Mouse (Mus musculus) thymus, postnatal 25 days (tissue): Measurements from ENCODE around the gene Zfp566.
"Not testable (repeated sequence)": the region's sequence is repeated elsewhere in the genome, so short reads cannot be mapped to it uniquely, and the experiment has no call there.

ENCODE experiments used
- DNase-seq: peaks from one replicate; pipeline ENCODE4 v3.0.0; 2022

Gene Zfp566

GRCm38 (mm10) chr7:30090092-30090969 is at the start of gene Zfp566, which contains the start of gene Gm26920:
Gene Zfp566 (minus strand): TSS chr7:30090527.
Gene Gm26920 (minus strand): TSS chr7:30090410.
- peak; percentile 95 for DNase-seq

DNA sequence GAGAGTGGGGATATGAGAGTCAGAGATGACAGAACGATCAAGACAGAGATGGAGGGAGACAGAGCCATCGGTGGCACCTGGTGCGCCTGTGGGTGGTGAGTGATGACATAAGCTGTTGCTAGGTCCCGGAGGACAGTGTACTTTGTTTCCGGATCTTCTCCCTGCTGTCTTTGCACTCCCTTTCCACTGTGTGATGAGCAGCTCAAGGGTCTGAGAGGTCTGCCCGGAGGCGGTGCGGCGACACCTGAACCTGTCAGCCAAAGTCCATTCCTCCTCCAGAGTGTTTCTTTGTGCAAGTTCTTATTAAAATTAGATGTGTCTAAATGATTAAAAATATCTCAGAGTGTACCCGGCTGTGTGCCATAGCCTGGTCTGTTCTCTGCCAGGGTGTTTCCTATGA is 46.5 kb upstream of the Zfp566 start:
- DNase-seq: no peak

DNA sequence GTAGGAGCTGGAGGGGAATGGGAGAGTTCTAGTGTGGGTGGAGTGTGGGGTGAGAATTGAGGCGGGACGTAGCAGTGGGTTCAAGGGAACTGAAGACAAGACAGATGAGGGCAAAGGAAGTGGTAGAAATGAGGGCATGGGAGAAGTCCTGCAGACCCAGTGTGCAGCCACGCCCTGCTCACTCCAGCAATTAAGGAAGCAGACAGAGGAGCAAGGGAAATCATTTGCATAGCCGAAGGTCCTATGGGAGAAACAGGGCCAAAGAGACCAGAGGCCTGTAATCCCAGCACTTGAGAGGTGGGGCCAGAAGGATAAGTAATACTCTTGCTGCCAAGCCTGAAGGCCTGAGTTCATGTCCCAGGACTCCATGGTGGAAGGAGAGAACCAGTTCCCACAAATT is 42.1 kb upstream of the Zfp566 start:
- no peak for DNase-seq

DNA sequence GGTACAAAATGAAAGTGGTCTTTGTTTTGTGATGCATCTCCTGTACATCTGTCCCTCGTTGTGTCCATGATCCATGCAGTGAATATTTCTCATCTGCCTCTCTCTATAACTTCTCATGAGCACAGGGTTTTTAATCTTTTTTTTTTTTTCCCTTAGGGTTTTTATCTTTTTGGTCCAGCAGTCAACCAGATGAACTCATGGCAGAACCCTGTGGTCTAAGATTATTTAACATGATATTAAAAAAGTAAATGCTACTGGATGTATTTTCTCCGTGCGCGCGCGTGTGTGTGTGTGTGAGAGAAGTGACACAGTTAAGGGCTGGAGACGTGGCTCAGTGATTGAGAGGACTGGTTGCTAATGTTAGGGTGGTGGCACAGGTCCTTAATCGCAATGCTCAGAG is 39.6 kb upstream of the Zfp566 start:
- no peak for DNase-seq

DNA sequence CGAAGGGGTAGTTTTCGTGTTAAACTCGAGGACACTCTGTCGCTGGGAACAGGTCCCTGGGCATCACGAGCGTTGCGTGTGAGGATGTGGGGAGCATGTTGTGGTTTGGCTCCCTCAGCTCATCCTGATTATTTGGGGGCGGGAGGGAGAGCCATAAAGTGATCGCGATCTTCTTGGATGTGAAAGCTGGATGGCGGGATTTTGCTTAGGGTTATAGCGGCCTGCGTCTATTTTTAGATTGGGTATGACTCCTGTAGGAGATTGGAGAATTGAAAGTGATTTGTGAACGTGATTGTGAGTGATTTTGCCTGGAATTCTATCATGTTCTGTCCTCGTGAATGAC is 31.8 kb upstream of the Zfp566 start:
- DNase-seq: no peak

- DNase-seq: peak; percentile 93
These were observed 31.2 kb upstream of the Zfp566 start, which contains the start of gene Zfp382 for GRCm38 (mm10) chr7:30121308-30122187. Gene Zfp382 (plus strand): TSS chr7:30121942.

- DNase-seq: not testable (repeated sequence)
These were observed 27.6 kb upstream of the Zfp566 start for GRCm38 (mm10) chr7:30117935-30118334.

DNA sequence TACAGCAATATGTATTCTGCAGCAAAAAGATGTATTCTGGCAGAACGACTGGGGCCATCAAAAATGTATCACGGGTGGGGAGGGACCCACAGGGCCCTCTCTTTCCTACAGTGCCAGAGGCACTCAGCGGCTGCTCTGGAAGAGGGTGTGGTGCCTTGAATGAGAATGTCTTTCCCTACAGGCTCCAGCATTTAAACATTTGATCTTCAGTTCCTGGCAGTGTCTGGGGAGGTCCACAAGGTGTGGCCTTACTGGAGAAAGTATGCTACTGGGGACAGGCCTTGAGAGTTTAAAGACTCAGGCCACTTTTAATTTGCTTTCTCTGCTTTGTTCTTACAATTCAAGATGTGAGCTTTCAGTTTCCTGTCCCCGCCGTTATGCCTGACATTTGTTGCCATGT is 25.7 kb upstream of the Zfp566 start:
- DNase-seq: no peak

GRCm38 (mm10) chr7:30099297-30099696 is 9.0 kb upstream of the Zfp566 start:
- peak; percentile 77 for DNase-seq

DNA sequence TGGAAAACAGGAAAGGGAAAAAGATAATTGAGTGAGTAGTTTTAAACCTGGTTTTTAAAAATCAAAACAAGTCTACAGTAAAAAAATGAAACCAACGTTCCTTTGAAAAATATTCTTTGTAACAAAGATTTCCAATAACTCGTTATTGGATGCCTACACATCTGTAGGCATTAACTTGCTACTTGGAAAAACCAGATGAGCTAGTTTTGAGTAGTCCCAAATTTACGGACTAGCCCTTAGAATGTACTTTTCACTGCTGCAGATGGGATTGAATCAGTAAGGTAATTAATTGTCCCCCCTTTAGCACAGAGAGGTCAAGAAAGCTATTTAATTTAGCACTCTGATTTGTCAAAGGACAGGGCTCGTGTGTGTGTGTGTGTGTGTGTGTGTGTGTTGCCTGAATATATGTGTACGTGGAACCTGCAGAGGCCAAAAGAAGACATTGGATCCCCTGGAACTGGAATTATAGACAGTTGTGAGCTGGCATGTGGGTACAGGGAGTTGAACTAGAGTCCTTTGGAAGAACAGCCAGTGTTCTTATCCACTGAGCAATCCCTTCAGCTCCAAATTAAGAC is 5.3 kb upstream of the Zfp566 start:
- no peak for DNase-seq

DNA sequence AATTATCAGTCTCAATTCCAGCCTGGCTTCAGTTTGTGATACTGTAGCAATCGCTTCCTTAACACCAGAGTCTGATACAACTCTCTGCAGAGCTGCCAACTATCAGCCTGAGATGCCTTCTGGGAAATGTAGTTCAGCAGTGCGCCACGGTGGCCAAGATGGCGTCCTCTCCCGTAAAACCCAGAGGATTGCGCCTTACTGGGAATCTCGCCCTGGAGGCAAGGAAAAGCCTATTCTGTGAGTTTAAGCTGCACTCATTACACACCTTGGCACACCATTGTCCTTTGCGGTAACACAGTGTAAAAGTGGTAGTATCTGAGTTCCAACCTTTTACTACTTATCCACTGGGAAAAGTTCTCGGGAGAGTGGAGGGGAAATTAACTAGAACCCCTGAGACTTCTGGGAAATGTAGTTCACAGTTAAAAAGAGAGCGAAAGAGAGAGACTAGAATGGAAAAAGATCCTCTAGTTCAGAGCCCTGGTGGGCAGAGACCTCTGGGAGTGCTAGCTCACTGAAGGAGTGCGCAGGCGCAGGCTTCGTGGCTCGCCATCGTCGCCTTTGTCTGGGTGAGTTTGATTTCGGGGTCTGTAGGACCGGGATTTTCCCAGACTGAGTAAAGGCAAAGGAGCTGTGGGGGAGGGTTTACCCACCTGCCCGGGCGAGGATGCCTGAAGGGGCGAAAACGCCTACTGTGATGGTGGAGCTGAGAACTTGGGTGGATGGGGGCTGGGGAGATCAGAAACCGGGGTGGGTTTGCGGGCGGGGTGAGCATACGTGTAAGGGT is 4.5 kb upstream of the Zfp566 start, which contains the start of gene Zfp260:
TSS of gene Zfp260 (plus strand) at position 132 of the 784 bp plus-strand sequence.
- DNase-seq: peak; percentile 91

- DNase-seq: no peak
These were observed 3.6 kb upstream of the Zfp566 start for GRCm38 (mm10) chr7:30093918-30094415.

DNA sequence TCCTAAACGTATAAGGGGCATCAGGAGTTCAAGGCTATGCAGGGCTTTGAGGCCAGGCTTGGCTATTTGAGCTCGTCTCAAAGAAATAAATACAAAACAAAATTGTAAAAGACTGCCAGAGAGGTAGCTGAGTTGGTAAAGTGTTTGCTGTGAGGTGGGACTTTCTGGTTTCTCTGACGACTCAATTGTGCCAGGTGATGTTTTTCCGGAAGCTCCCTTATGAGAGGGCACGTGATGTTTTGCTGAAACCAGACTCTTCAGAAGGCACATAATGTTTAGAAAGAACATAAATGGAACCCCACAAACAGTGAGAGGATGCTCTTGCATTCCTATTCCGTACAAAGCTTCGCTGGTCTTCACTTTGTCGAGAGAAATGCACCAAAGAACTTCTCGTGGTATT is 2.3 kb upstream of the Zfp566 start:
- no peak for DNase-seq

- no peak for DNase-seq
These were observed 751 bp upstream of the Zfp566 start for GRCm38 (mm10) chr7:30090970-30091585.

DNA sequence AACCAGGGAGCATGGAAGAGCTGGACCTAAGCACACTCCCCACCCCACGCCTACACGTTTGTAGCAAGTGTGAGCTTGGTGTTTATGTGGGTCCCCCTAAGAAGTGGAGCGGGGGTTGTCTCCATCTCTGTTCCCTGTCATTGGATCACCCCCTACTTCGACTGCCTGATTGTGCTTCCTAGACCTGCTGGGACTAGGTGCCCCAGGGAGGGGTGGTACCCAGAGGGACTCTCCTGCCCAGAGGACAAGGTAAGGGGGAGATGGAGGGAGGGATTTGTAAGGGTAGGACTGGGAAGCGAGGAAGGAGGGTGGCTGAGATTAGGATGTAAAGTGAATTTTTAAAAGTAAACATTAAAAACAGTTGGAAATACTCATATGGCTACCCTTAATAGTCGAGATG is 922 bp downstream of the Zfp566 start:
- no peak for DNase-seq

GRCm38 (mm10) chr7:30086524-30086923 is 3.8 kb downstream of the Zfp566 start:
- DNase-seq: no peak

DNA sequence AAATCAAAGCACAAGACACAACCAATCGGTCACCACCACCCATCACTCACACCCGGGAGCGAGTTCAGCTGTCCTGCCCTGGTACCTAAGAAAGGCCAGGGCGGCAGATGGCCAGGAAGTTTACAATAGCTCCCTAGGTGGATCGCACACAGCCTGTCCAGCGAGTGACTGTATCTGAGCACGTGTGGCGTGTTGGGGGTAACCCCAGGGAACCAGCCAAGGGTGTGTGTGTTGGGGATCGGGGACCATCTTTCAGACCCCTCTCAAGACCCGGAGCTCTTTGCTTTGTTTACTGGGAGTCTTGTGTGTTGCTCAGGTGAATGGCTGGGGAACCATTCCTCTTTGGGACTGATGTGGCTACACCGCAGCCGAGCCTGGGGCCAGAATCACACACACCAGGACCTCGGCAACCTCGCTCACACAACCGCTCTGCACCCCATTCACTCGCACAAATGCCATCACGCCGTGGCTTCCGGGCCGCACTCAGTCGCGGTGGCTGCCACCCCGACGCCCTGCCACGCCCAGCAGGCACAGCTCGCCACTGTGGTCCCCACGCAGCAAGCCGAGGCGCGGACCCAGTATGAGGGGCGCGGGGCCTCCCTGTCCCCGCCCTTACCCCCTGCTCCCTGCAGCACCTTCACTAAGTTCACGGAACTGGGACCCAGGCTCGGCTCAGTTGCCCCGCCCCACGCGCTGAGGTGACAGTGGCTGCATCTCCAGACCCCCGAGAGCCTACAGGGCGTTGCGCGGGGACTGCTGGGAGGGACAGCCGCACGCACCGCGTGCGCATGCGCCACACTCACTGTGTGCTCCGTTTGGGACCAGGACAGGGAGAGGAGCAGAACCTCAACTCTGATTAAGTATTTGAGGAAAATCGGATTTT is 17.9 kb downstream of the Zfp566 start, which contains the start of gene Zfp82:
TSS of gene Zfp82 (minus strand) at position 755 of the 883 bp plus-strand sequence.
- DNase-seq: peak; percentile 90

DNA sequence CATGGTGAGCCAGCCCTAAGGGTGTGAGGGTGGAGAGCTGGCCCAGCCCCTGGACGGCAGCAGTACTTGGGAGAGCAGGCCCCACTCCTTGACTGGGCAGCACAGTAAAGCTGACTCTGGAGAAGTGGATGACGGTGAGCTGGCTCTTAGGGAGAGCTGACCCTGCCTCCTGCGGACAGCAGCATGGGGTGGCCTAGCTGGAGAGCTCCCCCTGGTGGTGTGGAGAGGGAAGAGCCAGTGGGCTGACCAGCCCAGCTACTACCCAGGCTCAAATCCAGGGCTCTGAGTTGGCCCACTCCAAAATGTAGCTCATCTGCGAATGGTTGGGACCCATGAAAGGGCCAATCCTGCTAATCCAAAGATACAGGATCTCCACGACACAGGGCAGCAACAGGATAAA is 25.7 kb downstream of the Zfp566 start:
- DNase-seq: no peak

DNA sequence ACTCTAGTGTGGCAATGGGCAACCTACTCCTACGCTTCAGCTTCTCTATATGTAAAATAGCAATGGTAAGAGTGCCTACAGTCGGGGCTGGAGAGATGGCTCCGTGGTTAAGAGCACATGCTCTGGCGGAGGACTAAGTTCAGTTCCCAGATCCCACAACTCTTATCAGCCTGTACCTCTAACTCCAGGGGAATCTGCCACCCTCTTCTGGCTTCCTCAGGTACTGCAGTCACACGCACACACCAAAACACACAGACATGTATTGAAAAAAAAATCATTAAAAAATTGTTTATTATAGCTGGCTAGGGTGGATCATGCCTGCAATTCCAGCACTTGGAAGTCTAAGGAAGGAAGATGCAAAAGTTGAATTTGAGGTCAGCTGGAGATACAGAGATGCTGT is 27.8 kb downstream of the Zfp566 start:
- peak; percentile 36 for DNase-seq

- DNase-seq: no peak
These were observed 30.0 kb downstream of the Zfp566 start for GRCm38 (mm10) chr7:30060341-30060740.

GRCm38 (mm10) chr7:30053591-30053990 is 36.7 kb downstream of the Zfp566 start:
- no peak for DNase-seq
